Mouse (Mus musculus): Measurements from ENCODE around the gene Wls. TPM values are rescaled to one million over a fixed set of nuclear protein-coding genes. Genes with fewer than 3 reads are reported as not detected.

Gene Wls
- polyA plus RNA-seq, 1 experiment from 2014 or later, result 82.8 TPM

- H3K9ac ChIP-seq (ENCODE audit: low read length), result no peak overlapping the region
- H3K4me3 ChIP-seq (ENCODE audit: low read depth, low read length), result no peak overlapping the region
- H3K9me3 ChIP-seq (ENCODE audit: control insufficient read depth, low read length), result no peaks in the 10 kb centered on the region
- DNase-seq (ENCODE audit: low spot score) (no peak), ATAC-seq (ENCODE audit: low FRiP score, low TSS enrichment) (no peak)
- TF ChIP-seq EP300 (optimal IDR thresholded peaks at IDR 0.05), result no peak
- TF ChIP-seq CTCF (IDR thresholded peaks at IDR 0.05; ENCODE audit: low read depth), result no peak
- H3K4me1 ChIP-seq (replicated peaks; ENCODE audit: control insufficient read depth, insufficient read depth), result no peaks in the 10 kb centered on the region
- no peaks in the 10 kb centered on the region for H3K36me3 ChIP-seq (ENCODE audit: control insufficient read depth, insufficient read depth, low read length)
- no peak overlapping the region for H3K27ac ChIP-seq (replicated peaks)
- H3K27me3 ChIP-seq (ENCODE audit: control insufficient read depth, insufficient read depth, low read length), result no peaks in the 10 kb centered on the region
- H3K4me2 ChIP-seq (replicated peaks; ENCODE audit: low read depth), result no peak overlapping the region
- 65% methylated on average over 1 of the region's 1 CpGs for WGBS
Observed at GRCm38 (mm10) chr3:159865691-159866090, 26.2 kb downstream of the Wls start.

- H3K27me3 ChIP-seq (ENCODE audit: control insufficient read depth, insufficient read depth, low read length), result no peaks in the 10 kb centered on the region
- no peak overlapping the region for H3K4me3 ChIP-seq (ENCODE audit: low read depth, low read length)
- no peak overlapping the region for H3K4me2 ChIP-seq (replicated peaks; ENCODE audit: low read depth)
- no peak for TF ChIP-seq EP300 (optimal IDR thresholded peaks at IDR 0.05)
- no peak for TF ChIP-seq CTCF (IDR thresholded peaks at IDR 0.05; ENCODE audit: low read depth)
- DNase-seq (ENCODE audit: low spot score) (no peak), ATAC-seq (ENCODE audit: low FRiP score, low TSS enrichment) (no peak)
- H3K36me3 ChIP-seq (ENCODE audit: control insufficient read depth, insufficient read depth, low read length), result no peaks in the 10 kb centered on the region
- H3K4me1 ChIP-seq (replicated peaks; ENCODE audit: control insufficient read depth, insufficient read depth), result no peaks in the 10 kb centered on the region
- no peak overlapping the region for H3K27ac ChIP-seq (replicated peaks)
- H3K9ac ChIP-seq (ENCODE audit: low read length), result no peak overlapping the region
- H3K9me3 ChIP-seq (ENCODE audit: control insufficient read depth, low read length), result no peaks in the 10 kb centered on the region
Observed at GRCm38 (mm10) chr3:159878983-159879382, 39.5 kb downstream of the Wls start.

GRCm38 (mm10) chr3:159883325-159883724 lies 43.9 kb downstream of the Wls start:
- H3K9ac ChIP-seq (ENCODE audit: low read length), result no peak overlapping the region
- 0 out of 2 replicates have a peak, but pooled peaks cover 4% of the 10 kb centered on the region for H3K4me1 ChIP-seq (replicated peaks; ENCODE audit: control insufficient read depth, insufficient read depth)
- no peaks in the 10 kb centered on the region for H3K9me3 ChIP-seq (ENCODE audit: control insufficient read depth, low read length)
- no peak overlapping the region for H3K4me2 ChIP-seq (replicated peaks; ENCODE audit: low read depth)
- WGBS, result 39% methylated on average over 2 of the region's 2 CpGs
- no peaks in the 10 kb centered on the region for H3K27me3 ChIP-seq (ENCODE audit: control insufficient read depth, insufficient read depth, low read length)
- H3K36me3 ChIP-seq (ENCODE audit: control insufficient read depth, insufficient read depth, low read length), result no peaks in the 10 kb centered on the region
- no peak overlapping the region for H3K27ac ChIP-seq (replicated peaks)
- no peak for TF ChIP-seq CTCF (IDR thresholded peaks at IDR 0.05; ENCODE audit: low read depth)
- TF ChIP-seq EP300 (optimal IDR thresholded peaks at IDR 0.05), result no peak
- DNase-seq (ENCODE audit: low spot score), result no peak
- no peak overlapping the region for H3K4me3 ChIP-seq (ENCODE audit: low read depth, low read length)
- no peak for ATAC-seq (ENCODE audit: low FRiP score, low TSS enrichment)

GRCm38 (mm10) chr3:159884802-159885201 lies 45.3 kb downstream of the Wls start:
- Histone ChIP-seq H3K36me3 (ENCODE audit: control insufficient read depth, insufficient read depth, low read length) (no peaks in the 10 kb centered on the region), H3K4me1 (replicated peaks; ENCODE audit: control insufficient read depth, insufficient read depth) (0 out of 2 replicates have a peak, but pooled peaks cover 4% of the 10 kb centered on the region), H3K27me3 (ENCODE audit: control insufficient read depth, insufficient read depth, low read length) (no peaks in the 10 kb centered on the region), H3K4me2 (replicated peaks; ENCODE audit: low read depth) (no peak overlapping the region), H3K9ac (ENCODE audit: low read length) (no peak overlapping the region), H3K27ac (replicated peaks) (0 out of 2 replicates have a peak overlapping the region, but pooled peaks have one; percentile 56), H3K4me3 (ENCODE audit: low read depth, low read length) (no peak overlapping the region), H3K9me3 (ENCODE audit: control insufficient read depth, low read length) (no peaks in the 10 kb centered on the region)
- peak; percentile 30; the same call in 1 of the 2 replicates for ATAC-seq (ENCODE audit: low FRiP score, low TSS enrichment)
- DNase-seq (ENCODE audit: low spot score), result no peak
- TF ChIP-seq CTCF (IDR thresholded peaks at IDR 0.05; ENCODE audit: low read depth), result no peak
- no peak for TF ChIP-seq EP300 (optimal IDR thresholded peaks at IDR 0.05)

GRCm38 (mm10) chr3:159885271-159885670 lies 45.8 kb downstream of the Wls start:
- peak; percentile 99 for ATAC-seq (ENCODE audit: low FRiP score, low TSS enrichment)
- peak overlapping the region; percentile 63; the same call in 1 of the 2 replicates for H3K27ac ChIP-seq (replicated peaks)
- no peak overlapping the region for H3K9ac ChIP-seq (ENCODE audit: low read length)
- H3K9me3 ChIP-seq (ENCODE audit: control insufficient read depth, low read length), result no peaks in the 10 kb centered on the region
- H3K27me3 ChIP-seq (ENCODE audit: control insufficient read depth, insufficient read depth, low read length), result no peaks in the 10 kb centered on the region
- H3K4me2 ChIP-seq (replicated peaks; ENCODE audit: low read depth), result no peak overlapping the region
- H3K4me3 ChIP-seq (ENCODE audit: low read depth, low read length), result no peak overlapping the region
- peak; percentile 86 for DNase-seq (ENCODE audit: low spot score)
- no peak for TF ChIP-seq EP300 (optimal IDR thresholded peaks at IDR 0.05)
- TF ChIP-seq CTCF (IDR thresholded peaks at IDR 0.05; ENCODE audit: low read depth), result no peak
- 5% methylated on average over 3 of the region's 3 CpGs for WGBS
- 0 out of 2 replicates have a peak, but pooled peaks cover 4% of the 10 kb centered on the region for H3K4me1 ChIP-seq (replicated peaks; ENCODE audit: control insufficient read depth, insufficient read depth)
- H3K36me3 ChIP-seq (ENCODE audit: control insufficient read depth, insufficient read depth, low read length), result no peaks in the 10 kb centered on the region

- TF ChIP-seq CTCF (IDR thresholded peaks at IDR 0.05; ENCODE audit: low read depth), result no peak
- no peak for TF ChIP-seq EP300 (optimal IDR thresholded peaks at IDR 0.05)
- Histone ChIP-seq H3K27ac (replicated peaks) (no peak overlapping the region), H3K4me3 (ENCODE audit: low read depth, low read length) (no peak overlapping the region), H3K4me2 (replicated peaks; ENCODE audit: low read depth) (no peak overlapping the region), H3K9me3 (ENCODE audit: control insufficient read depth, low read length) (no peaks in the 10 kb centered on the region), H3K4me1 (replicated peaks; ENCODE audit: control insufficient read depth, insufficient read depth) (0 out of 2 replicates have a peak, but pooled peaks cover 4% of the 10 kb centered on the region), H3K36me3 (ENCODE audit: control insufficient read depth, insufficient read depth, low read length) (no peaks in the 10 kb centered on the region), H3K9ac (ENCODE audit: low read length) (no peak overlapping the region), H3K27me3 (ENCODE audit: control insufficient read depth, insufficient read depth, low read length) (no peaks in the 10 kb centered on the region)
- ATAC-seq (ENCODE audit: low FRiP score, low TSS enrichment) (no peak), DNase-seq (ENCODE audit: low spot score) (no peak)
- WGBS, result 11% methylated on average over 1 of the region's 1 CpGs
Observed at GRCm38 (mm10) chr3:159885781-159886400, 46.4 kb downstream of the Wls start.

All from stomach, postnatal 0 days (tissue).